Mouse (Mus musculus): ENCODE measurements around the gene Unc5c. TPM values are rescaled to one million over a fixed set of nuclear protein-coding genes. Genes with fewer than 3 reads are reported as not detected.

Unc5c gene
- total and polyA plus RNA-seq, 2 experiments from 2014 or later, result 9.2 to 28.3 TPM

- ATAC-seq (no peak), DNase-seq (no peak)
- H3K4me1 ChIP-seq (ENCODE audit: insufficient read depth), result no peaks in the 10 kb centered on the region
- no peaks in the 10 kb centered on the region for H3K9me3 ChIP-seq (ENCODE audit: low read length)
- no peak overlapping the region for H3K4me2 ChIP-seq (ENCODE audit: low read depth)
- TF ChIP-seq CTCF (IDR thresholded peaks at IDR 0.05; ENCODE audit: low read depth), result no peak
- no peak overlapping the region for H3K9ac ChIP-seq
- H3K36me3 ChIP-seq (ENCODE audit: insufficient read depth), result no peaks in the 10 kb centered on the region
- H3K27ac ChIP-seq (ENCODE audit: low read depth, low read length), result no peak overlapping the region
- no peak overlapping the region for H3K4me3 ChIP-seq (ENCODE audit: low read depth, low read length)
- no peaks in the 10 kb centered on the region for H3K27me3 ChIP-seq (ENCODE audit: insufficient read depth, low read length)
- whole genome bisulfite sequencing, result 36% methylated on average over 7 of the region's 7 CpGs
These were observed 75.7 kb downstream of the Unc5c start for GRCm38 (mm10) chr3:141540749-141541148.

- DNase-seq, result no peak
These were observed 82.4 kb downstream of the Unc5c start for GRCm38 (mm10) chr3:141547341-141547814.

DNA sequence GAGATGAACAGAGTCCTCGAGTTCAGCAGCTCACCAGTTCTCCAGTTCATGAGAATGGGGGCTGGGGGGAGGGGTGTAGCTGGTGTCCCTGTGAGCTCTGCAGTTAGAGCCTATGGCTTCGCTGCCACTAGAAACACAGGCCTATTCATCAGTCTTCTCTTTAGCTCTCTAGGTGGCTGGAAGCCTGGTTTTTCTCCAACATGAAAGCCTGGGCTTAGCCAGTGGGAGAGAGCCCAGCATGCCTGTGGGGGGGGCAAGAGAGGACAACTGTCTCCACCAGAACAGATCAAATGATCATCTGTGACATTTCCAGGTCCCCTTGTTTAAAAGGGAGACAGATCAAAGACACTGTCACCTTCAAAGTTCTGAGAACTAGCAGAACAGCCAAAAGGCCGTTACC, 84.6 kb downstream of the Unc5c start:
- no peak for TF ChIP-seq CTCF (IDR thresholded peaks at IDR 0.05; ENCODE audit: low read depth)
- H3K27ac ChIP-seq (ENCODE audit: low read depth, low read length), result no peak overlapping the region
- no peak overlapping the region for H3K4me3 ChIP-seq (ENCODE audit: low read depth, low read length)
- H3K9me3 ChIP-seq (ENCODE audit: low read length), result no peaks in the 10 kb centered on the region
- 21% methylated on average over 3 of the region's 3 CpGs for WGBS
- H3K36me3 ChIP-seq (ENCODE audit: insufficient read depth), result no peaks in the 10 kb centered on the region
- ATAC-seq, result no peak
- peak; percentile 7 for DNase-seq
- H3K4me2 ChIP-seq (ENCODE audit: low read depth), result no peak overlapping the region
- no peaks in the 10 kb centered on the region for H3K4me1 ChIP-seq (ENCODE audit: insufficient read depth)
- no peaks in the 10 kb centered on the region for H3K27me3 ChIP-seq (ENCODE audit: insufficient read depth, low read length)
- H3K9ac ChIP-seq, result no peak overlapping the region

More at GRCm38 (mm10) chr3:141547341-141547814, 82.4 kb downstream of the Unc5c start:
- no peaks in the 10 kb centered on the region for H3K4me1 ChIP-seq (ENCODE audit: insufficient read depth)
- ATAC-seq, result no peak
- H3K9me3 ChIP-seq (ENCODE audit: low read length), result no peaks in the 10 kb centered on the region
- H3K4me3 ChIP-seq (ENCODE audit: low read depth, low read length), result no peak overlapping the region
- no peak overlapping the region for H3K27ac ChIP-seq (ENCODE audit: low read depth, low read length)
- no peak overlapping the region for H3K9ac ChIP-seq
- no peaks in the 10 kb centered on the region for H3K27me3 ChIP-seq (ENCODE audit: insufficient read depth, low read length)
- no peak for TF ChIP-seq CTCF (IDR thresholded peaks at IDR 0.05; ENCODE audit: low read depth)
- WGBS, result 44% methylated on average over 5 of the region's 5 CpGs
- no peak overlapping the region for H3K4me2 ChIP-seq (ENCODE audit: low read depth)
- H3K36me3 ChIP-seq (ENCODE audit: insufficient read depth), result no peaks in the 10 kb centered on the region

- no peaks in the 10 kb centered on the region for H3K4me1 ChIP-seq (ENCODE audit: insufficient read depth)
- H3K36me3 ChIP-seq (ENCODE audit: insufficient read depth), result no peaks in the 10 kb centered on the region
- ATAC-seq, result no peak
- no peaks in the 10 kb centered on the region for H3K27me3 ChIP-seq (ENCODE audit: insufficient read depth, low read length)
- no peaks in the 10 kb centered on the region for H3K9me3 ChIP-seq (ENCODE audit: low read length)
- H3K9ac ChIP-seq, result no peak overlapping the region
- no peak overlapping the region for H3K4me3 ChIP-seq (ENCODE audit: low read depth, low read length)
- 91% methylated on average over 1 of the region's 1 CpGs for WGBS
- TF ChIP-seq CTCF (IDR thresholded peaks at IDR 0.05; ENCODE audit: low read depth), result no peak
- no peak overlapping the region for H3K4me2 ChIP-seq (ENCODE audit: low read depth)
- H3K27ac ChIP-seq (ENCODE audit: low read depth, low read length), result no peak overlapping the region
- no peak for DNase-seq
These were observed 87.9 kb downstream of the Unc5c start for GRCm38 (mm10) chr3:141552960-141553359.

DNA sequence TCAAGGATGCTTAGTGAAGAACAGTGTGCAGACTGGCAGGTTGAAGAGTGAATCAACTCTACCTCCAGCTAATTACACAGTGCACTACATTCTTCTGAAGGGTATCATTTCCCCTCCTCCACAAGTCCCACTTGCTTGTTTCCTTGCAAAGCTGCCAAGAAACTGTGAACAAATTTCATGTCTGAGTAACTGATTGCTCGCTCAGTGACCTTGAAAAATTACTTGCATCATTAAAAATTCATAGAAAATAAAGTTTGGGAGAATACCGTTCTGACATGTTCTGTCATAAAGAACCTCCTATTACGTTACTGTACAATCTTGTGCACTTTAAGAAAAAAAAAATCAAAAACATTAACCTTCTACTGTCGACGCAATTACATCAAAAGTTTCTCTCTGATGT, 92.1 kb downstream of the Unc5c start:
- Histone ChIP-seq H3K27ac (ENCODE audit: low read depth, low read length) (no peak overlapping the region), H3K4me2 (ENCODE audit: low read depth) (no peak overlapping the region), H3K9me3 (ENCODE audit: low read length) (no peaks in the 10 kb centered on the region), H3K4me1 (ENCODE audit: insufficient read depth) (no peaks in the 10 kb centered on the region), H3K4me3 (ENCODE audit: low read depth, low read length) (no peak overlapping the region), H3K36me3 (ENCODE audit: insufficient read depth) (no peaks in the 10 kb centered on the region), H3K9ac (no peak overlapping the region), H3K27me3 (ENCODE audit: insufficient read depth, low read length) (no peaks in the 10 kb centered on the region)
- WGBS, result 71% methylated on average over 5 of the region's 5 CpGs
- ATAC-seq, result no peak
- TF ChIP-seq CTCF (IDR thresholded peaks at IDR 0.05; ENCODE audit: low read depth), result no peak
- DNase-seq, result no peak

GRCm38 (mm10) chr3:141575076-141575688, 110.2 kb downstream of the Unc5c start:
- 73% methylated on average over 6 of the region's 6 CpGs for WGBS
- no peaks in the 10 kb centered on the region for H3K4me1 ChIP-seq (ENCODE audit: insufficient read depth)
- H3K9ac ChIP-seq, result no peak overlapping the region
- DNase-seq, result no peak
- H3K27me3 ChIP-seq (ENCODE audit: insufficient read depth, low read length), result no peaks in the 10 kb centered on the region; the same call in 1 of the 2 replicates
- no peak overlapping the region for H3K4me3 ChIP-seq (ENCODE audit: low read depth, low read length)
- ATAC-seq, result no peak
- TF ChIP-seq CTCF (IDR thresholded peaks at IDR 0.05; ENCODE audit: low read depth), result no peak
- no peaks in the 10 kb centered on the region for H3K36me3 ChIP-seq (ENCODE audit: insufficient read depth)
- H3K4me2 ChIP-seq (ENCODE audit: low read depth), result no peak overlapping the region
- no peak overlapping the region for H3K27ac ChIP-seq (ENCODE audit: low read depth, low read length)
- no peaks in the 10 kb centered on the region for H3K9me3 ChIP-seq (ENCODE audit: low read length)

GRCm38 (mm10) chr3:141577382-141577781, 112.4 kb downstream of the Unc5c start:
- Histone ChIP-seq H3K36me3 (ENCODE audit: insufficient read depth) (no peaks in the 10 kb centered on the region), H3K9me3 (ENCODE audit: low read length) (no peaks in the 10 kb centered on the region), H3K4me2 (ENCODE audit: low read depth) (no peak overlapping the region), H3K27ac (ENCODE audit: low read depth, low read length) (no peak overlapping the region), H3K27me3 (ENCODE audit: insufficient read depth, low read length) (no peaks in the 10 kb centered on the region; the same call in 1 of the 2 replicates), H3K4me3 (ENCODE audit: low read depth, low read length) (no peak overlapping the region), H3K9ac (no peak overlapping the region), H3K4me1 (ENCODE audit: insufficient read depth) (no peaks in the 10 kb centered on the region)
- ATAC-seq, result no peak
- 46% methylated on average over 2 of the region's 2 CpGs for WGBS
- TF ChIP-seq CTCF (IDR thresholded peaks at IDR 0.05; ENCODE audit: low read depth), result no peak
- DNase-seq, result no peak
